Mouse (Mus musculus) forebrain, embryonic 15.5 days (tissue): Measurements from ENCODE around the gene Bcl2l1. TPM values are rescaled to one million over a fixed set of nuclear protein-coding genes. Genes with fewer than 3 reads are reported as not detected.

Experiments
- ATAC-seq: fragments of 200-750 bp; cut with Nextera tagmentation; replicated peaks from 2 replicates; pipeline ENCODE4 v1.8.0; 2017; ENCODE audit warnings: mild to moderate bottlenecking, moderate TSS enrichment, moderate library complexity
- H3K27ac ChIP-seq: fragments of 300-500 bp; sonication (generic); replicated peaks from 2 replicates; pipeline ENCODE4 v1.5.1; 2015; ENCODE audit warnings: mild to moderate bottlenecking, inconsistent platforms
- H3K27me3 ChIP-seq: fragments of 300-500 bp; sonication (generic); 2 replicates; pipeline ENCODE4 v1.6.1; 2015; ENCODE audit warnings: inconsistent platforms
- H3K36me3 ChIP-seq: fragments of 300-500 bp; sonication (generic); 2 replicates; pipeline ENCODE4 v1.6.1; 2015; ENCODE audit warnings: mild to moderate bottlenecking, inconsistent platforms
- H3K4me1 ChIP-seq: fragments of 300-500 bp; sonication (generic); 2 replicates; pipeline ENCODE4 v1.6.1; 2015; ENCODE audit warnings: inconsistent platforms
- H3K4me2 ChIP-seq: fragments of 300-500 bp; sonication (generic); replicated peaks from 2 replicates; pipeline ENCODE4 v1.6.1; 2015; ENCODE audit warnings: mild to moderate bottlenecking, inconsistent platforms
- H3K4me3 ChIP-seq: fragments of 300-500 bp; sonication (generic); 2 replicates; pipeline ENCODE4 v1.5.1; 2015; ENCODE audit warnings: mild to moderate bottlenecking, inconsistent platforms
- H3K9ac ChIP-seq: fragments of 300-500 bp; sonication (generic); replicated peaks from 2 replicates; pipeline ENCODE4 v1.6.1; 2015; ENCODE audit warnings: mild to moderate bottlenecking, inconsistent platforms
- H3K9me3 ChIP-seq: fragments of 300-500 bp; sonication (generic); 2 replicates; pipeline ENCODE4 v1.6.1; 2016; ENCODE audit warnings: inconsistent platforms
- WGBS: fragments of 180-500 bp; shearing (Covaris S2); methylation state at CpG from one replicate; pipeline ENCODE4 v1.1.7; 2015; ENCODE audit warnings: mixed read lengths; 5-methylcytosine and 5-hydroxymethylcytosine counted together
- polyA plus RNA-seq: library from polyadenylated mRNA; unstranded; fragments of >200 nt; fragmentation: Nextera tagmentation; extraction: Ambion mirVana; gene quantifications from 2 replicates; pipeline ENCODE4 v1.2.1, GENCODE M21; 2015

The Bcl2l1 gene
- polyA plus RNA-seq = 179 and 183 TPM in 2 replicates

GRCm38 (mm10) chr2:152831019-152831878, at the start of gene Bcl2l1:
TSS of gene Bcl2l1 (minus strand) at chr2:152831728.
- peak within 1 kb of the TSS; percentile 94 for H3K9ac ChIP-seq

GRCm38 (mm10) chr2:152880898-152881297, 49.4 kb upstream of the Bcl2l1 start:
- no peak overlapping the region for H3K4me3 ChIP-seq
- peaks cover 42% of the 10 kb centered on the region for H3K36me3 ChIP-seq
- 93% methylated on average over 13 of the region's 13 CpGs for WGBS
- no peak for ATAC-seq
- no peaks in the 10 kb centered on the region for H3K27me3 ChIP-seq
- H3K9ac ChIP-seq = no peak overlapping the region
- no peaks in the 10 kb centered on the region for H3K4me1 ChIP-seq
- no peaks in the 10 kb centered on the region for H3K9me3 ChIP-seq
- no peak overlapping the region for H3K27ac ChIP-seq
- no peak overlapping the region for H3K4me2 ChIP-seq

More at GRCm38 (mm10) chr2:152831019-152831878, at the start of gene Bcl2l1:
- under 1% methylated on average over 74 of the region's 74 CpGs for WGBS
- no peaks in the 10 kb centered on the region for H3K36me3 ChIP-seq
- no peaks in the 10 kb centered on the region for H3K27me3 ChIP-seq
- peaks cover 39% of the 10 kb centered on the region for H3K4me1 ChIP-seq
- no peaks in the 10 kb centered on the region for H3K9me3 ChIP-seq
- peak within 1 kb of the TSS; percentile 73 for H3K4me3 ChIP-seq
- H3K4me2 ChIP-seq = peak within 1 kb of the TSS; percentile 75
- peak within 1 kb of the TSS; percentile 98 for H3K27ac ChIP-seq
- peak; percentile 98 for ATAC-seq

GRCm38 (mm10) chr2:152878239-152878638, 46.7 kb upstream of the Bcl2l1 start:
- H3K4me1 ChIP-seq = no peaks in the 10 kb centered on the region
- no peaks in the 10 kb centered on the region for H3K27me3 ChIP-seq
- H3K9ac ChIP-seq = no peak overlapping the region
- H3K4me3 ChIP-seq = no peak overlapping the region
- H3K27ac ChIP-seq = no peak overlapping the region
- H3K4me2 ChIP-seq = no peak overlapping the region
- peaks cover 33% of the 10 kb centered on the region for H3K36me3 ChIP-seq
- WGBS = 90% methylated on average over 3 of the region's 3 CpGs
- no peak for ATAC-seq
- no peaks in the 10 kb centered on the region for H3K9me3 ChIP-seq

GRCm38 (mm10) chr2:152863346-152863745, 31.8 kb upstream of the Bcl2l1 start:
- Histone ChIP-seq H3K4me2 (no peak overlapping the region), H3K9me3 (no peaks in the 10 kb centered on the region), H3K9ac (no peak overlapping the region), H3K27ac (no peak overlapping the region), H3K4me3 (no peak overlapping the region), H3K4me1 (no peaks in the 10 kb centered on the region), H3K36me3 (peaks cover 9% of the 10 kb centered on the region; the same call in 1 of the 2 replicates), H3K27me3 (no peaks in the 10 kb centered on the region)
- WGBS = 93% methylated on average over 6 of the region's 6 CpGs
- no peak for ATAC-seq

- H3K4me1 ChIP-seq = no peaks in the 10 kb centered on the region
- H3K27ac ChIP-seq = no peak overlapping the region
- no peak overlapping the region for H3K4me3 ChIP-seq
- H3K36me3 ChIP-seq = peaks cover 9% of the 10 kb centered on the region; the same call in 1 of the 2 replicates
- H3K9me3 ChIP-seq = no peaks in the 10 kb centered on the region
- H3K27me3 ChIP-seq = no peaks in the 10 kb centered on the region
- 87% methylated on average over 3 of the region's 3 CpGs for WGBS
- no peak for ATAC-seq
- H3K9ac ChIP-seq = no peak overlapping the region
- H3K4me2 ChIP-seq = no peak overlapping the region
These were observed 31.1 kb upstream of the Bcl2l1 start for GRCm38 (mm10) chr2:152862638-152863037.

- 89% methylated on average over 1 of the region's 1 CpGs for WGBS
- H3K4me1 ChIP-seq = no peaks in the 10 kb centered on the region
- no peaks in the 10 kb centered on the region for H3K9me3 ChIP-seq
- peaks cover 6% of the 10 kb centered on the region; the same call in 1 of the 2 replicates for H3K36me3 ChIP-seq
- no peaks in the 10 kb centered on the region for H3K27me3 ChIP-seq
- no peak for ATAC-seq
- H3K9ac ChIP-seq = no peak overlapping the region
- no peak overlapping the region for H3K4me3 ChIP-seq
- H3K27ac ChIP-seq = no peak overlapping the region
- H3K4me2 ChIP-seq = no peak overlapping the region
These were observed 30.4 kb upstream of the Bcl2l1 start for GRCm38 (mm10) chr2:152861891-152862290.

GRCm38 (mm10) chr2:152859501-152859900, 28.0 kb upstream of the Bcl2l1 start:
- Histone ChIP-seq H3K27ac (no peak overlapping the region), H3K36me3 (peaks cover 10% of the 10 kb centered on the region; the same call in 1 of the 2 replicates), H3K4me1 (no peaks in the 10 kb centered on the region), H3K4me3 (no peak overlapping the region), H3K9me3 (no peaks in the 10 kb centered on the region), H3K9ac (no peak overlapping the region), H3K27me3 (no peaks in the 10 kb centered on the region), H3K4me2 (no peak overlapping the region)
- 91% methylated on average over 3 of the region's 3 CpGs for WGBS
- ATAC-seq = no peak

GRCm38 (mm10) chr2:152848466-152848865, 16.9 kb upstream of the Bcl2l1 start:
- H3K4me3 ChIP-seq = peak overlapping the region; percentile 72
- no peaks in the 10 kb centered on the region for H3K27me3 ChIP-seq
- peak overlapping the region; percentile 48; the same call in 1 of the 2 replicates for H3K9ac ChIP-seq
- H3K9me3 ChIP-seq = no peaks in the 10 kb centered on the region
- H3K27ac ChIP-seq = peak overlapping the region; percentile 56; the same call in 1 of the 2 replicates
- 2% methylated on average over 2 of the region's 2 CpGs for WGBS
- no peak for ATAC-seq
- H3K4me2 ChIP-seq = peak overlapping the region; percentile 78
- H3K4me1 ChIP-seq = peaks cover 26% of the 10 kb centered on the region
- no peaks in the 10 kb centered on the region for H3K36me3 ChIP-seq

GRCm38 (mm10) chr2:152847815-152848302, 16.3 kb upstream of the Bcl2l1 start, which contains the start of gene Tpx2:
TSS of gene Tpx2 (plus strand) at chr2:152847964.
- H3K27ac ChIP-seq = peak within 1 kb of the TSS; percentile 56
- WGBS = under 1% methylated on average over 34 of the region's 34 CpGs

GRCm38 (mm10) chr2:152847057-152847814, 15.7 kb upstream of the Bcl2l1 start:
- WGBS = 15% methylated on average over 3 of the region's 3 CpGs
- no peaks in the 10 kb centered on the region for H3K9me3 ChIP-seq
- no peaks in the 10 kb centered on the region for H3K27me3 ChIP-seq
- 0 out of 2 replicates have a peak, but pooled peaks have one; percentile 1 for ATAC-seq
- H3K4me2 ChIP-seq = peak overlapping the region; percentile 38
- no peak overlapping the region for H3K9ac ChIP-seq
- peak overlapping the region; percentile 72 for H3K4me3 ChIP-seq
- H3K4me1 ChIP-seq = peaks cover 26% of the 10 kb centered on the region
- H3K27ac ChIP-seq = no peak overlapping the region
- no peaks in the 10 kb centered on the region for H3K36me3 ChIP-seq

More at GRCm38 (mm10) chr2:152847815-152848302, 16.3 kb upstream of the Bcl2l1 start, which contains the start of gene Tpx2:
- Histone ChIP-seq H3K4me2 (peak within 1 kb of the TSS; percentile 78), H3K4me1 (peaks cover 26% of the 10 kb centered on the region), H3K36me3 (no peaks in the 10 kb centered on the region), H3K9ac (peak within 1 kb of the TSS; percentile 48), H3K27me3 (no peaks in the 10 kb centered on the region), H3K9me3 (no peaks in the 10 kb centered on the region), H3K4me3 (peak within 1 kb of the TSS; percentile 72)
- peak; percentile 98 for ATAC-seq

GRCm38 (mm10) chr2:152842741-152843140, 11.2 kb upstream of the Bcl2l1 start:
- no peaks in the 10 kb centered on the region for H3K27me3 ChIP-seq
- H3K36me3 ChIP-seq = no peaks in the 10 kb centered on the region
- no peak overlapping the region for H3K4me3 ChIP-seq
- H3K4me1 ChIP-seq = 0 out of 2 replicates have a peak, but pooled peaks cover 4% of the 10 kb centered on the region
- H3K4me2 ChIP-seq = no peak overlapping the region
- no peak overlapping the region for H3K9ac ChIP-seq
- no peak for ATAC-seq
- H3K27ac ChIP-seq = no peak overlapping the region
- no peaks in the 10 kb centered on the region for H3K9me3 ChIP-seq
- 65% methylated on average over 3 of the region's 3 CpGs for WGBS
